Mouse (Mus musculus): ENCODE measurements around the gene Ifitm1. TPM values are rescaled to one million over a fixed set of nuclear protein-coding genes. Genes with fewer than 3 reads are reported as not detected.

The Ifitm1 gene
- polyA plus RNA-seq, 1 experiment from 2014 or later: 7.6 TPM

- H3K27ac ChIP-seq (ENCODE audit: low read depth, low read length): no peak overlapping the region
- H3K36me3 ChIP-seq (ENCODE audit: control insufficient read depth, insufficient read depth, low read length): no peaks in the 10 kb centered on the region
- ATAC-seq (replicated peaks; ENCODE audit: insufficient number of reproducible peaks, low FRiP score, low TSS enrichment): no peak
- H3K4me2 ChIP-seq: peak overlapping the region; percentile 81
- peak overlapping the region; percentile 28; the same call in 1 of the 2 replicates for H3K9ac ChIP-seq (ENCODE audit: low read depth, low read length)
- H3K9me3 ChIP-seq (replicated peaks; ENCODE audit: control insufficient read depth, low read length): no peaks in the 10 kb centered on the region
- peaks cover 4% of the 10 kb centered on the region for H3K4me1 ChIP-seq (ENCODE audit: control insufficient read depth, insufficient read depth, low read length)
- 60% methylated on average over 15 of the region's 15 CpGs for WGBS (ENCODE audit: insufficient replicate concordance)
- no peaks in the 10 kb centered on the region for H3K27me3 ChIP-seq (ENCODE audit: control insufficient read depth, insufficient read depth, low read length)
- H3K4me3 ChIP-seq (ENCODE audit: low read depth, low read length): peak overlapping the region; percentile 56
Observed at GRCm38 (mm10) chr7:140953800-140954732, 13.0 kb upstream of the Ifitm1 start.

DNA sequence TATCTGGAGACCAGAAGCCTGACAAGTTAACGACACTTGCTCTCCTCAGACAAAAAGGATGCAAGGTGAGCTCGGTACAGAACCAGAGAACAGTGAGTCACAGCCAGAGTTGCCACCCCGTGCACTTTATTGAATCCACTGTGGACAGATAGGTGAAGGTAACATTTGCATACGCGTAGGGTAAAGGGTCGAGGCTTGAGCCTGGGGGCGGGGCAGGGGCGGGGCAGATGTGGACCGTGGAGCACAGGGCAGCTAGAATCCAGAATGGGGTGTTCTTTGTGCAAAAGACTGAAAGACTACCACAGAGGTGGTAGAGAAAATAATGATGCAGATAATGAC is 12.3 kb upstream of the Ifitm1 start:
- H3K36me3 ChIP-seq (ENCODE audit: control insufficient read depth, insufficient read depth, low read length): no peaks in the 10 kb centered on the region
- peak overlapping the region; percentile 76; the same call in 1 of the 2 replicates for H3K27ac ChIP-seq (ENCODE audit: low read depth, low read length)
- H3K4me3 ChIP-seq (ENCODE audit: low read depth, low read length): peak overlapping the region; percentile 56
- peak overlapping the region; percentile 81 for H3K4me2 ChIP-seq
- 5% methylated on average over 9 of the region's 9 CpGs for WGBS (ENCODE audit: insufficient replicate concordance)
- H3K9me3 ChIP-seq (replicated peaks; ENCODE audit: control insufficient read depth, low read length): no peaks in the 10 kb centered on the region
- ATAC-seq (replicated peaks; ENCODE audit: insufficient number of reproducible peaks, low FRiP score, low TSS enrichment): no peak
- H3K4me1 ChIP-seq (ENCODE audit: control insufficient read depth, insufficient read depth, low read length): peaks cover 4% of the 10 kb centered on the region
- H3K9ac ChIP-seq (ENCODE audit: low read depth, low read length): peak overlapping the region; percentile 75
- no peaks in the 10 kb centered on the region for H3K27me3 ChIP-seq (ENCODE audit: control insufficient read depth, insufficient read depth, low read length)

GRCm38 (mm10) chr7:140955342-140955741 is 11.7 kb upstream of the Ifitm1 start:
- Histone ChIP-seq H3K4me3 (ENCODE audit: low read depth, low read length) (peak overlapping the region; percentile 56), H3K27me3 (ENCODE audit: control insufficient read depth, insufficient read depth, low read length) (no peaks in the 10 kb centered on the region), H3K36me3 (ENCODE audit: control insufficient read depth, insufficient read depth, low read length) (no peaks in the 10 kb centered on the region), H3K9ac (ENCODE audit: low read depth, low read length) (peak overlapping the region; percentile 75), H3K27ac (ENCODE audit: low read depth, low read length) (peak overlapping the region; percentile 76), H3K9me3 (replicated peaks; ENCODE audit: control insufficient read depth, low read length) (no peaks in the 10 kb centered on the region), H3K4me2 (peak overlapping the region; percentile 81), H3K4me1 (ENCODE audit: control insufficient read depth, insufficient read depth, low read length) (peaks cover 4% of the 10 kb centered on the region)
- ATAC-seq (replicated peaks; ENCODE audit: insufficient number of reproducible peaks, low FRiP score, low TSS enrichment): peak; percentile 23; the same call in 1 of the 2 replicates
- WGBS (ENCODE audit: insufficient replicate concordance): 8% methylated on average over 17 of the region's 17 CpGs

GRCm38 (mm10) chr7:140955758-140956555 is 11.1 kb upstream of the Ifitm1 start, which contains the start of the genes Gm45717 and Ifitm2:
Gm45717 (minus strand) TSS chr7:140955937.
Ifitm2 (minus strand) TSS chr7:140955987.
- peak; percentile 77 for ATAC-seq (replicated peaks; ENCODE audit: insufficient number of reproducible peaks, low FRiP score, low TSS enrichment)
- H3K4me2 ChIP-seq: peak within 1 kb of the TSS; percentile 81
- peak within 1 kb of the TSS; percentile 56 for H3K4me3 ChIP-seq (ENCODE audit: low read depth, low read length)
- WGBS (ENCODE audit: insufficient replicate concordance): 8% methylated on average over 11 of the region's 11 CpGs
- no peaks in the 10 kb centered on the region for H3K9me3 ChIP-seq (replicated peaks; ENCODE audit: control insufficient read depth, low read length)
- peak within 1 kb of the TSS; percentile 77 for H3K27ac ChIP-seq (ENCODE audit: low read depth, low read length)
- no peaks in the 10 kb centered on the region for H3K27me3 ChIP-seq (ENCODE audit: control insufficient read depth, insufficient read depth, low read length)
- H3K36me3 ChIP-seq (ENCODE audit: control insufficient read depth, insufficient read depth, low read length): no peaks in the 10 kb centered on the region
- H3K4me1 ChIP-seq (ENCODE audit: control insufficient read depth, insufficient read depth, low read length): peaks cover 4% of the 10 kb centered on the region
- H3K9ac ChIP-seq (ENCODE audit: low read depth, low read length): peak within 1 kb of the TSS; percentile 75

DNA sequence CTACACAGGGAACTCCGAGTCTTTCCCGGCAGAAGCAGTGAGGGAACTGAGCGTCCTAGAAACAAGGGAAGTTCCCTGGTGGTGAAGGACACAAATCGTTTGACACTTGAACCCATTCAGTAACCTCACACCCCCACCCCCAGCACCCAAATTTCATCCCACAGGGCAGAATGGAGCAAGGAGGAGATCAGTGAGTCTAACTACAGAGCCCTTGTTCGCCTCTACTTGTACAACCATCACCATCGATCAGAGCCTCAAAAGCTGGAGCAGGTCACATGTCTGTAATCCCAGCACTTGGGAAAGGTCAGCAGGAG is 10.5 kb upstream of the Ifitm1 start:
- WGBS (ENCODE audit: insufficient replicate concordance): 36% methylated on average over 6 of the region's 6 CpGs
- Histone ChIP-seq H3K4me2 (peak overlapping the region; percentile 20; the same call in 1 of the 2 replicates), H3K4me3 (ENCODE audit: low read depth, low read length) (no peak overlapping the region), H3K27ac (ENCODE audit: low read depth, low read length) (peak overlapping the region; percentile 77), H3K9me3 (replicated peaks; ENCODE audit: control insufficient read depth, low read length) (no peaks in the 10 kb centered on the region), H3K27me3 (ENCODE audit: control insufficient read depth, insufficient read depth, low read length) (no peaks in the 10 kb centered on the region), H3K36me3 (ENCODE audit: control insufficient read depth, insufficient read depth, low read length) (no peaks in the 10 kb centered on the region), H3K9ac (ENCODE audit: low read depth, low read length) (no peak overlapping the region), H3K4me1 (ENCODE audit: control insufficient read depth, insufficient read depth, low read length) (peaks cover 4% of the 10 kb centered on the region)
- no peak for ATAC-seq (replicated peaks; ENCODE audit: insufficient number of reproducible peaks, low FRiP score, low TSS enrichment)

- no peak for ATAC-seq (replicated peaks; ENCODE audit: insufficient number of reproducible peaks, low FRiP score, low TSS enrichment)
- H3K9ac ChIP-seq (ENCODE audit: low read depth, low read length): no peak overlapping the region
- no peak overlapping the region for H3K27ac ChIP-seq (ENCODE audit: low read depth, low read length)
- H3K4me3 ChIP-seq (ENCODE audit: low read depth, low read length): no peak overlapping the region
- no peaks in the 10 kb centered on the region for H3K36me3 ChIP-seq (ENCODE audit: control insufficient read depth, insufficient read depth, low read length)
- no peaks in the 10 kb centered on the region for H3K27me3 ChIP-seq (ENCODE audit: control insufficient read depth, insufficient read depth, low read length)
- peaks cover 4% of the 10 kb centered on the region for H3K4me1 ChIP-seq (ENCODE audit: control insufficient read depth, insufficient read depth, low read length)
- 15% methylated on average over 9 of the region's 9 CpGs for WGBS (ENCODE audit: insufficient replicate concordance)
- H3K4me2 ChIP-seq: no peak overlapping the region
- H3K9me3 ChIP-seq (replicated peaks; ENCODE audit: control insufficient read depth, low read length): no peaks in the 10 kb centered on the region
Observed at GRCm38 (mm10) chr7:140959181-140959901, 7.7 kb upstream of the Ifitm1 start.

- no peak for ATAC-seq (replicated peaks; ENCODE audit: insufficient number of reproducible peaks, low FRiP score, low TSS enrichment)
- WGBS (ENCODE audit: insufficient replicate concordance): 79% methylated on average over 5 of the region's 5 CpGs
- H3K4me2 ChIP-seq: no peak overlapping the region
- no peak overlapping the region for H3K9ac ChIP-seq (ENCODE audit: low read depth, low read length)
- H3K4me1 ChIP-seq (ENCODE audit: control insufficient read depth, insufficient read depth, low read length): no peaks in the 10 kb centered on the region; the same call in 1 of the 2 replicates
- no peaks in the 10 kb centered on the region for H3K9me3 ChIP-seq (replicated peaks; ENCODE audit: control insufficient read depth, low read length)
- H3K27me3 ChIP-seq (ENCODE audit: control insufficient read depth, insufficient read depth, low read length): no peaks in the 10 kb centered on the region
- no peaks in the 10 kb centered on the region for H3K36me3 ChIP-seq (ENCODE audit: control insufficient read depth, insufficient read depth, low read length)
- no peak overlapping the region for H3K27ac ChIP-seq (ENCODE audit: low read depth, low read length)
- H3K4me3 ChIP-seq (ENCODE audit: low read depth, low read length): no peak overlapping the region
Observed at GRCm38 (mm10) chr7:140960026-140960425, 7.0 kb upstream of the Ifitm1 start.

GRCm38 (mm10) chr7:140961416-140961815 is 5.6 kb upstream of the Ifitm1 start:
- WGBS (ENCODE audit: insufficient replicate concordance): 75% methylated on average over 2 of the region's 2 CpGs
- H3K4me1 ChIP-seq (ENCODE audit: control insufficient read depth, insufficient read depth, low read length): no peaks in the 10 kb centered on the region
- H3K4me3 ChIP-seq (ENCODE audit: low read depth, low read length): no peak overlapping the region
- H3K9ac ChIP-seq (ENCODE audit: low read depth, low read length): no peak overlapping the region
- ATAC-seq (replicated peaks; ENCODE audit: insufficient number of reproducible peaks, low FRiP score, low TSS enrichment): no peak
- no peak overlapping the region for H3K27ac ChIP-seq (ENCODE audit: low read depth, low read length)
- H3K4me2 ChIP-seq: no peak overlapping the region
- no peaks in the 10 kb centered on the region for H3K36me3 ChIP-seq (ENCODE audit: control insufficient read depth, insufficient read depth, low read length)
- no peaks in the 10 kb centered on the region for H3K27me3 ChIP-seq (ENCODE audit: control insufficient read depth, insufficient read depth, low read length)
- H3K9me3 ChIP-seq (replicated peaks; ENCODE audit: control insufficient read depth, low read length): no peaks in the 10 kb centered on the region

All from heart, embryonic 11.5 days (tissue).